Mouse (Mus musculus): ENCODE measurements around the gene Palm. TPM values are rescaled to one million over a fixed set of nuclear protein-coding genes. Genes with fewer than 3 reads are reported as not detected.

Palm gene
- polyA plus RNA-seq, 1 experiment = 49.8 TPM

GRCm38 (mm10) chr10:79855558-79856184, 62.3 kb downstream of the Palm start:
- no peak for DNase-seq (ENCODE audit: low read depth)

GRCm38 (mm10) chr10:79856280-79856679, 62.9 kb downstream of the Palm start:
- DNase-seq (ENCODE audit: low read depth) = no peak

- no peak for DNase-seq (ENCODE audit: low read depth)
Measured at GRCm38 (mm10) chr10:79856704-79857451, 63.5 kb downstream of the Palm start.

- DNase-seq (ENCODE audit: low read depth) = no peak
Measured at GRCm38 (mm10) chr10:79857452-79857811, 64.1 kb downstream of the Palm start.

GRCm38 (mm10) chr10:79857894-79858293, 64.5 kb downstream of the Palm start:
- no peak for DNase-seq (ENCODE audit: low read depth)

GRCm38 (mm10) chr10:79858416-79859074, 65.2 kb downstream of the Palm start:
- no peak for DNase-seq (ENCODE audit: low read depth)

GRCm38 (mm10) chr10:79859116-79859515, 65.7 kb downstream of the Palm start:
- DNase-seq (ENCODE audit: low read depth) = no peak

GRCm38 (mm10) chr10:79860079-79860911, 66.9 kb downstream of the Palm start:
- no peak for DNase-seq (ENCODE audit: low read depth)

GRCm38 (mm10) chr10:79861230-79862048, 68.1 kb downstream of the Palm start:
- peak; percentile 82 for DNase-seq (ENCODE audit: low read depth)

- DNase-seq (ENCODE audit: low read depth) = no peak
Measured at GRCm38 (mm10) chr10:79862049-79862788, 68.8 kb downstream of the Palm start.

- DNase-seq (ENCODE audit: low read depth) = no peak
Measured at GRCm38 (mm10) chr10:79862925-79863324, 69.6 kb downstream of the Palm start.

GRCm38 (mm10) chr10:79864351-79865188, 71.2 kb downstream of the Palm start:
- DNase-seq (ENCODE audit: low read depth) = no peak

GRCm38 (mm10) chr10:79865189-79865601, 71.8 kb downstream of the Palm start:
- DNase-seq (ENCODE audit: low read depth) = no peak

GRCm38 (mm10) chr10:79865801-79866295, 72.5 kb downstream of the Palm start:
- no peak for DNase-seq (ENCODE audit: low read depth)

- no peak for DNase-seq (ENCODE audit: low read depth)
Measured at GRCm38 (mm10) chr10:79866601-79867000, 73.2 kb downstream of the Palm start.

Data from gonadal fat pad, adult 2 months (tissue).